Mouse (Mus musculus): ENCODE measurements at regions not wholly inside any gene's neighbourhood (a gene's known extent, or its start where the extent isn't known, plus 50 kb on each side); places are given as distances from the start of the nearest gene placed in this dataset.

DNA sequence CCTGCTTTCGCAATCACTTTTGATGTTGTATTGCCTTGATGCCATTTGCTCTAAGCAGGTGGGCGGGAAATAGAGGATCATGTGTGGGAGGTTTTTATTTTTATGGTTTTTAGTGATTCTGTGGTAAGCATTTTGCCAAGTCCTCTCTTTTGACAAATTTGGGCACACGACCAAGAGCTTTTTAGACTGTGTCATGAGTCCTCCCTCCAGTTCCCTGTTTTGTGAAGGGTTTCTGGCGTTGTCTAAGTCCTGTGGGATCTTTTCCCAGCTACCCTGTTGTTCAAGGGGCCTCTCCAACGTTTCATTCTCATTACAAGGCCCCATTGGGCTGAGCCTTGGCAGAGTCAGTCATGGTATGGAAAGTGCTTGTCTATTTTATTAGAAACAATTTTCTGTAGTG, 317.7 kb downstream of the Edem1 start:
- no peak for TF ChIP-seq POLR2A (IDR thresholded peaks at IDR 0.05; ENCODE audit: low read depth, low read length)
- TF ChIP-seq CTCF (conservative IDR thresholded peaks at IDR 0.05; ENCODE audit: insufficient read depth, insufficient read length, low read depth, low read length) = no peak

All from kidney, adult 2 months (tissue).